Mouse (Mus musculus) thymus, postnatal 10 days (tissue): ENCODE measurements around the gene Kctd21.
A peak's percentile ranks its signal among the peaks of the same experiment; 100 is the strongest.

Experiments
- DNase-seq, 2 experiments: peaks; one replicate each; pipeline ENCODE4 v3.0.0; 2021; ENCODE audit warnings: low spot score in 2 of 2

Kctd21 gene

DNA sequence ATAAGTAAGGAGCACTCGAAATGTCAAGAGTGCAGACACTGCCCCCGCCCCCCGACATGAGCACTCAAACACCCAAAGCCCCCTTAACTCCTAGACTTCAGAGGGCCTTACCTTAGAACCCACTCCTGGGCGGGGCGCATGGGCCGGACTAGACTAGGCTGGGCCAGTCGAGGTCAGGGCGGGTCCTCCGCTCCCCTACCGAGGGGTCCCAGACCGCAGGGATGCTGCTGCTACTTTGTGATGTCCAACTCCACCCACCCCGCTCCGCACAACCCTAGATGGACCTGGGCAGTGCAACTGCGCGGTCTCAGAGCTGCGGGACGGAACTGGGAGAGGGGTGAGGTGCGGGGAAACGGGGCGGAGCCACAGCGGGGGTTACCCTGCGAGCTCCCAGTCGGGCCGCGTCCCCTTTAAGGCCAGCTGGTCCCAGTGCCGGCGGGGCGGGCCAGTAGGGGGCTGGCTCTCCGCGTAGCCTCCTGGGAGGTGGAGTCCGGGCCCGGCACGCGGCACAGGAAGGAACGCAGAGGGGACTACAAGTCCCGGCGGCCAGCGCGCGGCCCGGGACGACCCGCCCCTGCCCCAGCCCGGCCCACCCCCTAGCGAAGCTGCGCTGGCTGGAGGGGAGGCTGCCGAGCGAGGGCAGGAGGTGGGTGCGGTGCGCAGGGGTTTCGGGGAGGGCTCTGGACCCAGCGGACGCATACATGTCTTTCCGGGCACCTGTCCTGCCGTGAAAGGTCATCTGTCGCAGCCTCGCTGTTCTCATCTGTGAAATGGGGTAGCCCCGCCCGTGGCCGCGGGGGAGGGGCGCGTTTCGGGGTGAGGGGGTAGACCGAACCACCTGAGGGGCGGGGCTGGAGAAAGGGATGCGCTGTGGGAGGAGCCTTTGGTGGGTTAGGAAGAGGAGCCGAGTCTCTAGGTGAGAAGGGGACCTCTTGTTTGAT is at the start of gene Kctd21, which contains the start of gene Usp35:
TSS of gene Kctd21 (plus strand) at position 602 of the 941 bp plus-strand sequence.
TSS of gene Usp35 (minus strand) at position 295 of the 941 bp plus-strand sequence.
- peak; percentile 95 to 96 for DNase-seq

DNA sequence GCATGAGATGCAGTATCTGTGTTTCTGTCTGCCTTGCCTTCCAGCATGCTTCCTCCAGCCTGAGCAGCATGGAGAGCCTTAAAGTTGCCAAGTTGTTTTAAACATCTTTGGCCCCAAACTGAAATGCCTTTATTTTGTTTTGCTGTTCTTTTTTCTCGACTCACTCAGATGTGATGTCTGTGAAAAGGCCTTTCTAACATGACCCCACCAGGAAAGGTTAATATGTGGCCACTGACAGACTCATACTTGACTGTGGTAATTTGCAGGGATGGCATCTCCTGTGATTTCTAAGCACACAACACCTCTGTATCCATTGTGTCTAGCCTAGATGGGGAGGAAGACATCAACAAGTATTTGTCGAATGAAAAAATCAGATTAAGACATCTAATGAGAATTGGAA is 35.1 kb upstream of the Kctd21 start:
- DNase-seq, result no peak

DNA sequence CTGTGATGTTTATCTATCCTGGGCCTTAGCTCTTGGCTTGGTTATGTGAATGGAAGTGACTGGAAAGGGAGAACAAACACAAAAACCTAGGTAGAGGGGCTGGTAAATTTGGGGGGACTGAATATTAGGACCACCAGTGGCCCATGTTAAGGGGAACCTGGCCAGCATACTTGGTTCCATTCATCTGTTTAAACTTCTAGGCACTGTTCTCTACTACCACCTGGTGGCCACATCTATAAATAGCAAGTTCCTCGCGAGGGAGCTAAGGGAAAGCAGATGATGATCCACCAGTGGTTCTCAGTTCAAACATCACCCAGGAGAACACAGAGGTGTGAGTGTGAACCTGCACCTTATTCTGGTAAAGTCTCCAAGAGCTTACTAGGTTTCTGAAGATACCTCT is 34.7 kb upstream of the Kctd21 start:
- DNase-seq, result peak in 1 of 2 experiments; percentile 52

- no peak for DNase-seq
These were observed 33.8 kb upstream of the Kctd21 start for GRCm38 (mm10) chr7:97298279-97298678.

DNA sequence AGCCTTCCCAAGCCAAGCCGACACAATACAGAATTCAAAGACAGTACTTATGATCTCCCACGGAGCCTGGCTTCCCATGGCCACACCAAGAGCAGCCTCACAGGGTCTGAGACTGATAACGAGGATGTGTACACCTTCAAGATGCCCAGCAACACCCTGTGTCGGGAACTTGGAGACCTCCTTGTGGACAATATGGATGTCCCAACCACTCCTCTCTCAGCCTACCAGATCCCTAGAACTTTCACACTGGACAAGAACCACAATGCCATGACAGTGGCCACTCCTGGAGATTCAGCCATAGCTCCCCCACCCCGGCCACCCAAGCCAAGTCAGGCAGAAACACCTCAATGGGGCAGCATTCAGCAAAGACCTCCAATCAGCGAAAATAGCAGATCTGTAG is 33.2 kb upstream of the Kctd21 start:
- no peak for DNase-seq

- no peak for DNase-seq
These were observed 31.2 kb upstream of the Kctd21 start for GRCm38 (mm10) chr7:97300914-97301313.

DNA sequence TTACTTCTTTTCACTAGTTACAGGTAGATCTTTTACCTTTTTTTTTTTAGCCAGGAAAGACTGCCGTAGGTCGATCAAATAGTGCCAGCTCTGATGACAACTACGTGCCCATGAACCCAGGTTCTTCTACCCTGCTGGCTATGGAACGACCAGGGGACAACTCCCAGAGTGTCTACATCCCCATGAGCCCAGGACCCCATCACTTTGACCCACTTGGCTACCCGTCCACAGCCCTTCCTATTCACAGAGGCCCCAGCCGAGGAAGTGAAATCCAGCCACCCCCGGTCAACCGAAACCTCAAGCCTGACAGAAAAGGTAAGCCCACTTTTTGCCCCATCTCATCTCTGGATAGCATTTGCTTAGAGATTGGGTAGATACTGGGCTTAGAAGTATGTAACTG is 30.8 kb upstream of the Kctd21 start:
- no peak for DNase-seq

DNA sequence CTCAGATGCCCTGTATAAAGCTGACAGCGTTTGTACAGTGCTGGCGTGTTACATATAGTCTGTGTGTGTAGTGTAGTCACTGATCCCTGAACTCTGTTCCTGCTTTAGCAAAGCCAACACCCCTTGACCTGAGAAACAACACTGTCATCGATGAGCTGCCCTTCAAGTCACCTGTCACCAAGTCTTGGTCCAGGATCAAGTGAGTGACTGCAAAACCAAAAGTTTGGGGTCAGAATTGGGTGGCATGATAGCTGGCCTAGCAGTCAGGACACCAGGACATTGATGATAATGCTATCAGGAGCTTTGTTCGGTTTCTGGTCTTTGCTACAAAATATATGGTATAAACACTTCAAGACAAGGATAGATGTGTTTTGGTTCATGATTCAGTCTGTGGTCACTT is 29.9 kb upstream of the Kctd21 start:
- DNase-seq, result no peak

DNA sequence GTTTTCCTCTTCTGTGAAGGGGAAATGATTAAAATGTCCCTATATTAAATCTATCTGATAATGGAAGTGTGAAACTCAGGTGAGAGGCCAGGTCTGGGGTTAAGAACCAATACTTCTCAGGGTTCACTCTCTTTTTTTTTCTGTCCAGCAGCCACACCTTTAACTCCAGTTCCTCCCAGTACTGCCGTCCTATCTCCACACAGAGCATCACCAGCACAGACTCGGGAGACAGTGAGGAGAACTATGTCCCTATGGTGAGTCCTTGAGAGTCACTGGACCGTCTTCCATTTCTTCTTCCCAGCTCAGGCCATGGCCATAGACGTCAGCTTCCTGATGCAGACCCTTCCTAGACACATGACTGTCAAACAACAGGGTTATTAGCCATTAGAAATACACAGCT is 29.3 kb upstream of the Kctd21 start:
- no peak for DNase-seq

DNA sequence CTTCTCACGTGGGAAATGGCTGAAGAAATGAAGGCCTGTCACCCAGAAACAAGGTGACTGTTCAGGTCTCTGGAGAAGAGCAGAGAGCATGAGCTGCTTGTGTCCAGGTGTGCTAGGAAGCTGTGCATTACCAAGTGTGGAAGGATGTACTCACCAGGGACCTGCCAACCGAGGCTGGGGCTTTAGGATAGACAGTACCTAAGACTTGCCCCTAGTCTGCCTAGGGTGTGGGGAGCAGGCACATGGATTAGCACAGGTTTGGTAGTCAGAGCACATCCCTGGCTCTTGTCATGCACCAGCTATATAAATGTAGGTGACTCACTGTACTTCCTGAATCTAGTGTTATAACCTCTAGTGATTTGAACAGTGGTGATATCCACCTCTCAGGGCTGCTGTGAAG is 28.5 kb upstream of the Kctd21 start:
- no peak for DNase-seq

- DNase-seq, result no peak
These were observed 27.7 kb upstream of the Kctd21 start for GRCm38 (mm10) chr7:97304471-97304870.

DNA sequence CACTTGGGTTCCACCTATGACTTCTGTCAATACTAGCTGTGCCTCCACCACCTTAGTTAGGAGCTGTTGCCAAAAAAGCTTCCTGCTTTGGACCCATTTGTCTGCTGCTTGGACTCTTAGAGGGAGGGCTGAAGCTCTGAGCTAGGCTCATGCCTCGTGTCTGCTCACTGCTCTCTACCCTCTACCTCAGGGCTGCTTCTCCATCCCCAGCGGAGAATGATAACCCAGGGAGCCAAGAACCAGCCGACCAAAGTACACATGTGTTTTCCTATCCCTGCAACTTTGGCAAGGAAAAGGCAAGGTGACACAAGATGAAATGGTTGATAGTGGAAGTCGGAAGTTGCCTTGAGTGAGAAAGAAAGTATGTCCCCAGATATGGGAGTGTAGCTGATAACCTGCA is 26.9 kb upstream of the Kctd21 start:
- peak in 1 of 2 experiments; percentile 2 for DNase-seq

DNA sequence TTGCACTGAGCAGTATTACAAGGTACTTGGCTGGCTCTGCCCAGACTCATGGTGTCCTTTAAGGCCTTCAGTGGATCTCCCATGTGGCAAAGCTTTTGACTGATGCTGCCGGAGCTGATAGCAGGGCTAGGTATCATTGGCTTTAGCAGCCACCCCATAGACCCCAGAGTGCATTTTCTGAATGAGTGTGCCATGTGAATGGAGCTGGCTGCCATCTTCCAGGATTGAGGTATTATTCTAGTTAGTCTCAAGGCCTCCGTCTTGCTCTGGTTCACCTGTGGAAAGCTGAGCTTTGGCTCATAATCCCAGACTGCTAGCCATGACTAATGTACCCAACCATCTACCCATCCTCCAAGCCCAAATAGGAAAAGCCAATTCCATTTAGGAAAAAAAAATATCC is 25.3 kb upstream of the Kctd21 start:
- DNase-seq, result no peak

GRCm38 (mm10) chr7:97307546-97307945 is 24.6 kb upstream of the Kctd21 start:
- no peak for DNase-seq

- no peak for DNase-seq
These were observed 22.4 kb upstream of the Kctd21 start for GRCm38 (mm10) chr7:97309461-97310340.

GRCm38 (mm10) chr7:97310341-97310635 is 21.8 kb upstream of the Kctd21 start:
- no peak for DNase-seq

GRCm38 (mm10) chr7:97311620-97312019 is 20.5 kb upstream of the Kctd21 start:
- no peak for DNase-seq

GRCm38 (mm10) chr7:97312196-97312595 is 19.9 kb upstream of the Kctd21 start:
- no peak for DNase-seq

DNA sequence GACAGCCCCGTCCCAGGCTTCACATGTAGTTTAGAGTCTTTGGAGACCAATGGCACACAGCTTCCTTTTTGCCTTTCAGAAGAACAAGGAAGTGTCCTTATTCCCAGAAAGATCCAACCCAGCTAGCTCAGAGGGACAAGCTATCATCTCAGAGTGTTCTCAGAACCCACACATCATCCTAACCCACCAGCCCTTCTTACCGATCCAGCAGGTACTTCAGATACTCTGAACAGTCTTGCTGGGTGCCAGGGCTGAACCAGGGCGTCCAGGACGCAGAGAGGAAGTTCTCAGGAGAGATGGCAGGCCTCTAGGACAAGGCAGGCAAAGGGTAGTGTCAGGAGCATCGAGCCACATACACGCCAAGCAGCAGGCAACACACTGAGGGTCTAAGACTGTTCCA is 19.3 kb upstream of the Kctd21 start:
- no peak for DNase-seq

- no peak for DNase-seq
These were observed 18.6 kb upstream of the Kctd21 start for GRCm38 (mm10) chr7:97313364-97313995.

GRCm38 (mm10) chr7:97314646-97315045 is 17.5 kb upstream of the Kctd21 start:
- DNase-seq, result no peak

DNA sequence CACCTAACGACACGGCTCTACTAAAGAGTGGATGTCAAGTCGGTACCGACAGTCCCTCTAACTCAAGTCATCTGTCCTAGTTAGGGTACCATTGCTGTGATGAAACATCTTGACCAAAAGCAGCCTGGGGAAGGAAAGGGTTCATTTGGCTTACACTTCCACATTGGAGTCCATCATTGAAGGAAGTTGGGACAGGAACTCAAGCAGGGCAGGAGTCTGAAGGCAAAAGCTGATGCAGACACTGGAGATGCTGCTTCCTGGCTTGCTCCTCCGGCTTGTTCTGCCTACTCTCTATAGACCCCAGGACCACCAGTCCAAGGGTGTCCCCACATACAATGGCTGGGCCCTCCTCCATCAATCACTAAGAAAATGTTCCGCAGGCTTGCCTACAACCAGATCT is 16.5 kb upstream of the Kctd21 start:
- DNase-seq, result no peak
